Mouse (Mus musculus): ENCODE results near the gene Cblc.

The Cblc gene

DNA sequence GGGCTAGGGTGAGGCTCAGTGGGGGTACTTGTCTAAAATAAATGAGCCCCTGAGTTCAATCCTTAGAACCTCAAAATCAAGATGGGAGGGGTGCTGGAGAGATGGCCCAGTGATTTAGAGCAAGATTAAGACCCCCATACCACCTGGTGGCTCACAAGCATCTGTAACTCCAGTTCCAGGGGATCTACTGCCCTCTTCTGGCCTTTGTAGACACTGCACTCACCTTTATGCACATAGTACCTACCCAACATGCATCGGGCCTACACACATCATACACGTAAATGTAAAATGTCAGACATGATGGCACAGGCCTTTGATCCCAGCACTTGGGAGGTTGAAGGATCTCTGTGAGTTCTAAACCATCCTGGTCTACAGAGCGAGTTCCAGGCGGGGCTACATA, 14.0 kb downstream of the Cblc start:
- no peak for DNase-seq (ENCODE audit: low spot score)

- no peak for DNase-seq (ENCODE audit: low spot score)
Observed at GRCm38 (mm10) chr7:19781741-19782140, 14.9 kb downstream of the Cblc start.

GRCm38 (mm10) chr7:19779903-19780302, 16.7 kb downstream of the Cblc start:
- DNase-seq (ENCODE audit: low spot score), result no peak

DNA sequence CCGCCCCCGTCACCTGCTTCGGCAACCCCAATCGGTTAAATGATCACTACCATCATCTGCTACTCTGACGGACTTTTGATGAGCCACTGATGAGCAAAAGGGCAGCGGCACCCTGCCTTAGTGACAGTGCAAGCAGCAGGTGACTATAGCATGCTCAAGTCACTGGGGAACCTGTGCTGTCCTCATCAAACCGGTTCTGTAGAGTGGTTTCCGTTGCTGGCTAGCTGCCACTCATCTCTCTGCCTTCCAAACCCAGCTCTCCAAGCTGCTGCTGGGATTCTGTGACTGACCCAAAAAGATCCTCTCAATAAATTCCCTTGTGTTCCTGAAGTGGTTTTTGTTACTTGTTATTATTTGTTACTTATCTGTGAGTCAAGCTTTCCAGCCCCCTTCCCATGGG, 18.0 kb downstream of the Cblc start:
- DNase-seq (ENCODE audit: low spot score), result no peak

DNA sequence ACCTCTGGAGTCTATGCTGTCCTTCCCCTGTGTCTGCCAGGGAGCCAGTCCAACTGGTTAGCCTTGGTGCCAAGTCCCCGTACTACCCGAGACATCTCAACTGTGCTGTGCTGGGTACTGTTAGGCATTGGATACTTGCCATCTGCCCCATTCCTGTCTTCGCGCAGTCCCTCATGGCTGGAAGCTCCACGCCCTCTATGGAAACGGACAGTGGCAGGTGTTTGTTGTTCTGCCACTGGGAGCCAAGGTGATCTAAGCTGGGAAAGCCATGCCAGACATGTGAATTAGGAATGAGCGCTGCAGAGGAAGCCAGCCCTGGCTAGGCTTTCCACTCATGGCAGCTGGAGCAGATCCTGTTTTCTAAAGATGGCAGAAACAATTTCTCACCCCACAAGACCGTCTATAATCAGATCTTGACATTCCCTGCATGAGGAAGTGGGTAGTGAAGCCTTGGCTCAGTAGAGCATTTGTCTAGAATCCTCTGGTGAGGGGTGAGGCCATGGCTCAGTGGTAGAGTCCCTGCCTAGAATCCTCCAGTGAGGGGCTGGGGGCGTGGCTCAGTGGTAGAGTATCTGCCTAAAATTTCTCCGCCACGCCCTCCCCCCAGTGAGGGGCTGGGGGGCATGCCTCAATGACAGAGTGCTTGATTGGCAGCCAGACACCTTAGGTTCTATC, 19.4 kb downstream of the Cblc start:
- DNase-seq (ENCODE audit: low spot score), result no peak

- DNase-seq (ENCODE audit: low spot score), result no peak
Observed at GRCm38 (mm10) chr7:19771682-19772081, 24.9 kb downstream of the Cblc start.

- DNase-seq (ENCODE audit: low spot score), result no peak
Observed at GRCm38 (mm10) chr7:19770984-19771391, 25.6 kb downstream of the Cblc start, which contains the start of gene Bcam. TSS of gene Bcam (minus strand) at chr7:19771016.

- peak; percentile 74 for DNase-seq (ENCODE audit: low spot score)
Observed at GRCm38 (mm10) chr7:19770375-19770754, 26.2 kb downstream of the Cblc start.

- DNase-seq (ENCODE audit: low spot score), result no peak
Observed at GRCm38 (mm10) chr7:19769434-19770374, 26.9 kb downstream of the Cblc start.

DNA sequence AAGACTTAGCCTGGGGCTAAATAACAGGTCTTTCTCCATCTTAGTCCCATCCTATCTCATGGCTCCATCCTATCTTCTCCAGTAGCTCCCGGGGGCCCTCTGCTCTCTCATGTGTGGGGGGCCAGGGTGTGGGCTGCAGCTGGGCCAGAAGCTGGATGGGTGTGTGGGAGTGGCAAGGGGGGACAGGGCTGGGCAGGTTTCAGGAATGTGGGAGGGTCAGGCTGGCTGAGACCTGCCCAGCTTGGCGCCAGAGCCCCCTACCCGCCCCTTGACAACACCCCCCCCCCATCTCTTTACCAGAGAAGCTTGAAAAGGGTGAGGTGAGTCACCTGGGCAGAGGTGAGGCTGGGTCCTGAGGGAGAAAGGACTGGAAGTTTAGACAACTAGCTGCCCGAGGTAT, 27.6 kb downstream of the Cblc start:
- DNase-seq (ENCODE audit: low spot score), result no peak

DNA sequence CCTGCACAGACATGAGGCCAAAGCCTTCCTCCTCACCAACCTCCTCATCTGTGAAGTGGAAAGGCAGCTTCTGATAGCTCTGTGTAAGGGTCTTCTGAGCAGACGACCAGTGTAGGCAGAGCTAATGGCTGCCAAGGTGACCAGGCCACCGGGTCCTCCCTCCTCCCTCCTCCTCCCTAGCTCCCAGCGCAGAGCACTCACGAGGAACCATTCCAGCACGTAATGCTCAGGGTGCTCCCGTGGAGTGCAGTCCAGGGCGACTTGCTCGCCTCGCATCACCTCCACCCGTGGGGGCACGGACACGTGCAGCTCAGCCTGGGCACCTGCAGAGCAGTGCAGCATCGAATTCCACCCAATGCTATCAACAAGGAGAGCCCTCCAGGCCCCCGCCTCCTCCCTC, 28.4 kb downstream of the Cblc start:
- no peak for DNase-seq (ENCODE audit: low spot score)

DNA sequence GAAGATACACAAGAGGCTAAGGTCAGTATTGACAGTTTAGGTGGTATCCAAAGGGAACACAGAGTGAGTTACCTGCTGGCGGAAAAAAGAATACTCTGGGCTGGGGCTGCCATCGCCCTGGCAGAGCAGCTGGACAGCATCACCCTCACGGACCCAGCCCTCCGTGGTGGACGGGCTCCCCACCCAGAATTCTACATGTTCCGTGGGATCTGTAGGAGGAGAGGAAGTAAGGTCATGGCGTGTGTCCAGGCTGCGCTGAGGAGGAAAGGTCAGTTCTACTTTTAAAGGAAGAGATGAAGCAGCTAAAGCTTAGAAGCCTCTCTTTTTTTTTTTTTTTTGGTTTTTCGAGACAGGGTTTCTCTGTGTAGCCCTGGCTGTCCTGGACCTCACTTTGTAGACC, 32.0 kb downstream of the Cblc start:
- DNase-seq (ENCODE audit: low spot score), result no peak

DNA sequence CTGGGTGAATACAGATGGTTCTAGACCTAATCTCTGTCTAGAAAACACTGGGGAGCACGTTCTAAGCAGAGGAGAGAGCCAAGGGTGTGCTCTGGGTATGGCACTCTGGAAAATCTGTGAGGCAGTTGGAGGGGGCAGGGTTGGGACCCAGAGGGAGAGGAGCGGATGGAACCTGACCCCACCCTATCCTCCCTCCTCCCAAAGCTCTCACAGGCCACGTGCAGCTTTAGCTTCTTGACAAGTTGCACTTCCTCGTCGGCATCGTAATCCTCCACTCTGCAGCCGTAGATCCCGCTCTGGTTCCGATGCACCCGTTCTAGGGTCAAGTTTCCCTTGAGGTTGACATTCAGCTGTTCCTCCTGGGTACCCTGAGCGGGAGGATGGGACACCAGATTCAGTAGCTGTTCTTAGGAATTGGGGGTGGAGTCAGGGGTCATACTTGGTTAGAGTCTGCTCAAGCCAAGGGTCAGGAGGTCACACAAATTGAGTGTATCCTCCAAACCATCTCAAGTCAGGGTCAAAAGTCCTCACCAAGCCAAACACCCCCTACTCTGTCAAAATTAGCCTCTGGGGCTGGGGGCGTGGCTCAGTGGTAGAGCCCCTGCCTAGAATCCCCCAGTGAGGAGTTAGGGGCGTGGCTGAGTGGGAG, 32.7 kb downstream of the Cblc start:
- no peak for DNase-seq (ENCODE audit: low spot score)

- DNase-seq (ENCODE audit: low spot score), result no peak
Observed at GRCm38 (mm10) chr7:19762283-19762682, 34.3 kb downstream of the Cblc start.

DNA sequence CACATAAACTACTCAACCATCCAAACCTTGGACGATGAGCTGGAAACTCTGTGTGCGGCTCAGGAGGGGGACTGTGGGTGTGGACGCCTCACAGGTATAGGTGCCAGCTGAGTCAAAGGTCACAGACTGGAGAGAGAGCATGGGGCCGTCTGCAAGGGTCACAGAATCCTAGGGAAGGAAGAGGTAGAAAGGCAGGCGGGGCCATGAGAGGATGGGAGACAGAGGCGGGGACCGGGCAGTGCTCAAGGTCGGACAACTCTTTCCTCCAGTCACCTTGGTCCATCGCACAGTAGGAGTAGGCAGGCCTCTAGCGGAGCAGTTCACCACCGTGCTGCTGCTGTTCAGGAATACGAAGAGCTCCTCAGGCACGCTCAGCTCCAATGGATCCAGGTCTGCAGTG, 36.6 kb downstream of the Cblc start:
- DNase-seq (ENCODE audit: low spot score), result no peak

GRCm38 (mm10) chr7:19758623-19759022, 38.0 kb downstream of the Cblc start:
- DNase-seq (ENCODE audit: low spot score), result no peak

DNA sequence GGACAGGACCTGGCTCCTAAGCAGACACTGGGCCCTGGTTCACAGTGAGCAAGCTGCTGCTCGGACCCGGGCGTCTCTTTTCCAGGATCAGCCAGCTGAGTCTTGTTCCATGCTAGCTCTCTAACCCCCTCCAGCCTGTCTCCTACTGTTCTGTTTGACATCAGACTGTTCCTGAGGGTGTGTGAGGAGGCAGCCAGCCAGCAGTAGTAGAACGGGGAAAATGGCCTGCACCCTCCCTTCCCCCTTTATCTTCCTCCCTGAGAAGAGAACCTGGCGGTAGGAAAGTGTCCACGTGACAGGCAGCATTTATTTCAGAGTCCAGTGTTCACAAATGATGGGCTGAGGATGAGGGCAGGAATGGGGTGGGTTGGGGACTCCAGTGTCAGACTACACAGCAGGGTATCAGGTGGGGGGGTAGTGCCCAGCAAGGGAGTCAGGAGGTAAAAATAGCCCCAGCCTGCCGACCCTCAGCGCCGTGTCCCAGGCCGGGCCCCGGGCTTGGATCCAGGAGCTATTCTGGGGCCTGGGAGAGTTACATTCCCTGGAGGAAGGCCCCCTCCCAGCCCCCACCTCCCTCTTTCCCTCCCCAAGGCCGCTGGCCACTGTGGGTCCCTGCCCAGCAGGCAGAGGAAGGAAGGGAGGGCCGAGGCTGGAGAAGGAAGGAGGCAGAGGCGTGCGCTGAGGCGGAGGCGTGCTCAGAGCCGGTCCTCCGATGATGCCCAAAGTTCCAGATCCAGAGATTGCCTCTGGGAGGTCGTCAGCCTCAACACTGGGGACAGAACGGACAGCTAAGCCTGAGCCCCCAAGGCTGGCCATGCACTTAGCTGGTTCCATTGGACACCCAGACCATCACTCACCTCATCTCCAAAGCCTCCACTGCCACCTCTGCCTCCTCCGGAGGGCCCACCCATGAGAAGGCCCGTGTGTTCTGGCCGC, 40.5 kb downstream of the Cblc start:
- DNase-seq (ENCODE audit: low spot score), result no peak

- no peak for DNase-seq (ENCODE audit: low spot score)
Observed at GRCm38 (mm10) chr7:19755008-19755407, 41.6 kb downstream of the Cblc start.

DNA sequence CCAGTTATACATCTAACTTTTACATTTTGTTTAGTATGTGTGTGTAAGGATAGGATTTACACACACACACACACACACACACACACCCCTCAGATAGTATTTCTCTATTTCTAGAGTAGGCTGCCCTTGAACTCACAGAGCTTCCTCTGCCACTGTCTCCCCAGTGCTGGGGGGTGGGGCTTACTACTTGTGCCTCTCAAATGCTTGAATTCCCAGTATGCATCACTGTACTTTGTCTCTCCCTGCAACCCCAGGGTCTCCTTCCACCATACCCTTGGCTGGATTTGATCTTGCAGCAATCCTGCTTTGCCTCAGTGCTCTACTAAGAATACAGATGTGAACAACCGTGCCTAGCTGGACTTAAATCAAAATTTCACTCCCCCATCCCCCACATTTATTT, 42.5 kb downstream of the Cblc start:
- no peak for DNase-seq (ENCODE audit: low spot score)

- no peak for DNase-seq (ENCODE audit: low spot score)
Observed at GRCm38 (mm10) chr7:19753587-19753986, 43.0 kb downstream of the Cblc start.

DNA sequence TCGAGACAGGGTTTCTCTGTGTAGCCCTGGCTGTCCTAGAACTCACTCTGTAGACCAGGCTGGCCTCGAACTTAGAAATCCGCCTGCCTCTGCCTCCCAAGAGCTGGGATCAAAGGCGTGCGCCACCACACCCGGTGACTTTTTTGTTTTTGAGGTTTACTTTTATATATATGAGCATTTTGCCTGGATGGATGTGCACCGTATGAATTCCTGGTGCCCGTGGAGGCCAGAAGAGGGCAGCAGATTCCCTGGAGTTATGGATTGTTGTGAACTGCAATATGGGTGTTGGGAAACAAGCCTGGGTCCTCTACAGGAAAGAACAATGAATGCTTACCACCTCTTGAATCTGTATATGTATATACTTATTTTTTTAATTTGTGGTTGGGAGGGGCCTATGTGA, 44.0 kb downstream of the Cblc start:
- no peak for DNase-seq (ENCODE audit: low spot score)

DNA sequence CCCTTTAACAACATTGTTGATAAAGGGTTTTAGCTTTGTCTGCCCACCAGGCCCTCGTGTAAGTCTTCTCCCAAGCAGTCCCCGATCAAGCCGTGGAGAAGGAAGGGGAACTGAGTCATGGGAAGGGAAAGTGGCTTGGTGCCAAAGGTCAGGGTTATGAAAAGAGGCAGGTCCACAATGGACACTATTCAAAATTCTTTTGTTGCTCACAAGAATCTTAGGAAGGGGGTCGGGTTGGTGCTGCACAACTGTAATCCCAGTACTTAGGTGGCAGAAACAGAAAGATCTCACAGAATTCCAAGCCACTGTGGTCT, 45.6 kb downstream of the Cblc start:
- no peak for DNase-seq (ENCODE audit: low spot score)

All from urinary bladder, postnatal 10 days (tissue).